Mouse (Mus musculus) adrenal gland, adult 2 months (tissue): ENCODE data around the gene Cutal. TPM values are rescaled to one million over a fixed set of nuclear protein-coding genes. Genes with fewer than 3 reads are reported as not detected.

ENCODE experiments used
- DNase-seq: peaks from one replicate; pipeline ENCODE4 v3.0.0; 2021
- polyA plus RNA-seq: library from polyadenylated mRNA; depleted of rRNA; stranded (reverse); fragments of >200 nt; gene quantifications from 2 replicates; pipeline ENCODE4 v1.2.3, GENCODE M21; 2012; rRNA removed
- total RNA-seq, 2 experiments: library from RNA; stranded (reverse); gene quantifications; 2 replicates each; pipeline ENCODE4 v1.2.3; 2021

Cutal gene
- total and polyA plus RNA-seq, 3 experiments: 0.40 to 2.5 (median 0.48) TPM

DNA sequence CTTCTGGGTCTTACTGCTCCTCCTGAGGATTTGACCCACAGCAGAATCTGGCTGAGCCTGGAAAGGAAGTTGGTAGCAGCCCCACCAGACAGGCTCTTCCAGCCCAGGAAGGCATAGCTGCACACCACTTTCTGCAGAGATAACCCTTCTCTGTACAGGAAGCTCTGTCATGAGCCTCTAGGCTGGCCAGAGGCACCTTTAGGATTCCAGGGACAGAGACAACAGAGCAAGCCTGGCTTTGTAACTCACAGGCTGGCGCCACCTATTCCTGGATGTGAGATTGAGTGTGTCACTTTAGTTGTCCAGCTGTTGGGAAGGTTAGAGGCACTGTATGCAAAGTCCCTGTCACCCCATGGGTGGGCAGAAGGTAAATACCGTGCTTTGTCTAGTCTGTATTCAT is 40.9 kb downstream of the Cutal start:
- DNase-seq: no peak

DNA sequence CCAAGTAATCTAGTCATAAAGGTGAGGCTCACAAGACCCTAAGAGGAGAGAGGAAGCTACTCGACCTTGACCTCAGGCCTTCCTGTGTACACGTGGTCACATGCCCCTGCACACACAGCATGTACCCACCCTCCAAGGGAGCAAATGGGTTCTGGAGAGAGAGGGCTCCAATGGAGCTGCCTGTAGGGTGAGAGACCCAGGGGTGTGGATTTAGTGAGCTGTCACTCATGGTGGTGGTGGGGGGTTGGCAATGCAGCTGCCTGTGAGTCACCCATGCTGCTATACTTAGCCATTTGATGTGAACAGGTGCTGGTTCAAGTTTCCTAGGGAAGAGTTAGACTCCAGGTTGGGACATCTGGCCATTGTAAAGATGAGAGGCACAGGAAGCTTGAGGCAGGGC is 45.9 kb downstream of the Cutal start:
- no peak for DNase-seq

DNA sequence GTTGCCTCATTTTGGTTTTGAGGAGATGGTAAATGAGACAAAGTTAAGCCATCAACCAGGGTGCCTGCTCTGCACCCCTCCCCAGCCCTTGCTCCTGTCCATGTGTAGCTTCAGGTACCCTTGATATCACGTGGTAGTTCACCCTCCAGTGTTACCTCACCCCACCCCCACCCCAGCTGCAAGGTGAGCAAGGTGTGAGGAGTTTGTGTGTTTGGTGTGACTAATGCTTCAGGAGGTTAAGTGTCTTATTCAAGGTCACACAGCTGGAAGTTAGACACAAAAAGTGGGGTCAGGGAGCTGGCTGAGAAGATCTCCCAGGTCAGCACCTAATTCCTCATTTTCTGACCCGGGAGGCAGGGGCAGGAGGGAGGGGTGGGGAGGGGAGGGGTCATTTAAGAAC is 48.5 kb downstream of the Cutal start:
- no peak for DNase-seq

DNA sequence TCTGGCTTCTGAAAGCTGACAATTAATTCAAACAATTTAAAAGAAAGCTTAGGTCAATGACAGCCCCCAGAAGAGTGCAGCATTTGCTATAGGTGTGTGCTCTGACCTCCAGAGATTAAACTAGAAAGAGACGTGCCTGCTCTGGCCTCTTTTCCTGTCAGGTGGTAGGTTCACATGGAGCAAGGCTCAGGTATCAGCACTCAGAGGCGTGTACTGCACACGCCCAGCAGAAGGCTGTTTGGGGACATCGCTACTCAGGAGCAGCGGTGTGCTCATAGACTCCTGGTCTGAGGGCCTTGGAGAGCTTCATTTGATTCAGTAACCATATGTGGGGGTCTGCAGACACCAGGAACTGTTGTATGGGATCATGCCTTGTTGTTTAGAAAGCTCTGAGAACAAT is 53.1 kb downstream of the Cutal start:
- no peak for DNase-seq

DNA sequence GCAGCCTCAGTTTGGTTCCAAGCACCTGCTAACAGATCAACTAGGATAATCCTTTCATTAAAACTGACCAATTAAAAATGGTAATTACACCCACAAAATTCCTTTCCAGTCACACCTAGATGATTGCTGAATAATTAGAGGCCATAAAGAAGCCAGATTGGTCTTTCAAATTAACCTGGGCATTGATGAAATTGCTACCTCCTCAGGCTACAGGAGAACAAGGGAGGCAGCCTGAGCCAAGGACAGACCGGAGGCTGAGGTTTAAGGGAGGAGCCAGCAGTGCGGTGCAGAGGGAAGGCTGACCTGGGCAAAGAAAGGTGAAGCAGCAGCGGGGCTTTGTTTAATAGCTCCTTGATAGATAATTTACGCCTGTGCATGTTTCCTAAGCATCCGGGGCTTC is 63.3 kb downstream of the Cutal start:
- DNase-seq: no peak

DNA sequence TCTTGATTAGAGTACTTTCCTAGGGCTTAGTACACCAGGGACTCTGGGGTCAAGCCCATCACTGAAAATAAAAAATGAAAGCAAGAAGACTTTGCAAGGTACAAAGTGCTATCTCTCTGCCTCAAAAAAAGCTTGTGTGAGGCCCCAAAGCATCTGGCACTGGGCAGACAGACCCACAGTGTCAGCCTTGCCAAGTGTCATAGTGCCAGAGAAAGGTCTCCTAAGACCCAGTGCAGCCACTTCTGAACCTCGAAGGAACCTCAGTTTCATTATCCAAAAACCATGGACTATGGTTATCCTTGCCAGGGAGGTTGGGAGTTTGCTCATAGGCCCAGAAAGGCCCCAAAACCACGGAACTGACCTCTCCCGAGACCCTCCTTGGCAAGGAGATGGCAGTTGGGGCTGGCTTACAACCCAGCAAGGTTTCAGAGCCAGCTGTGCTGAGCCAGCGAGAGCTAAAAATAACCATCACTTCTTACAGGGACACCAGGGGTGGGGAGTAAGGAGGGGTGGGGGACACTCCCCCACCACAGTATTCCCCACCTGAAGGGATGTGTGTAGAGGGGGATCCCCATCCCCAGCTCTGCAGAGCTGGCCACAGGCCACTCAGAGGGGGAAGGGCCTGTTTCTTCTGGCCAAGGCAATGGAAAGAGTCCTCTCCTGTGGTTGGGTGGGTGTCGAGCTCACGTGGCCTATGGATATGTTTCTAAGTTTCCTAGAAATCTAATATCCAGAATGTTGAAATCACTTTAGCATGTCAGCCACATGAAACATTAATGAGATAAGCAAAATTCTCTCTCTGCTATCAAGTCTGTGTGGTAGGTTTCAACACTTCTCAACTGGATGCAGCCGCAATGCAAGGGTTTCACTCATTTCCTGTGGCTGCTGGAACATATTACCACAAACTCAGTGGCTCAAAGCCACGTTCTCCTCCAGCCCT is 64.3 kb downstream of the Cutal start:
- peak; percentile 43 for DNase-seq

DNA sequence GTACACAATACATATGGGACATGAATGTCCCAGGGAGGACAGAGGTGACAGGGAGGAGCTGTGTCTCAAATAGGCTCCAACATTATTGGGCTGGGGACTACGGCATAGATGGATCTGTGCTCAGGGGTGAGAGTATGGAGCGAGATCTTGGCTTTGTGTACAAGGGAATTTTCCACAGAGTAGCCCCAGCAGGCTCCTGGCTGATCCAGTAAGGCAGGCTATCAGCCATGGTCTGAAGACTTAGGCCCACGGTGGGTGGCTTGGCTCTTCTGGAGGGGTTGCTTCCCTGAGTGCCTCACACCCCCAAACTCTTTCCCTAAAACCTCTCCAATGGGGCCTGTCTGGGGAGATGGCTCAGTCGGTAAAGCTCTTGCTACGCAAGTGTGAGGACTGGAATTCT is 66.0 kb downstream of the Cutal start:
- DNase-seq: no peak

DNA sequence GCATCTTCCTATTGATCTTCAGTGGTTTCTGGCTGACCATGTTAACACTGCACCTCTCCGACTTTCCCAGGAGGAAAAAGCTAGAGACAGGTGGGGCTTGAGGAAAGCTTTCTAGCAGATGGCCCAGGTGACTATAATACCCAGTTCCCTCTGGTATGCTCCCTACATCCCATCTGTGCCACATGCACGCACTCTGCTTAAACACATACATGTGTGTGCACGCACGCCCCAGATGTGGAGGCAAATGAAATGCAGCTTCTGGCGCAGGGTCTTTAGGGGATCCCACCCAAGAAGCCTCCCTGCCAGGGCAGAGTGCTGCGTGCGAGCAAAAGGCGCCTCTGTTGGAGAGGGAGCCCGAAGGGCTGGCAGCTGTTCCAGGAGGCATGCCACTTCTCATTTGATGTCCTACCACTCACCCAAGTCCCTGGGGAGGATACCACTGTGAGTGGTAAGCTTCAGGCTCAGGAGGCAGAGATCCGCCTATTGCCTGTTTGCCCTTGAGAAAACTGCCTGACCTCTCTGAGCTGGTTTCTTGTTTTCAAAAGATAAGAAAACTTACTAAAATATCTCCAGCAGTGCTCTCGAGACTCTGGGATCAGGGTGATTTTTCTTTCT is 67.0 kb downstream of the Cutal start:
- no peak for DNase-seq

Other genes starting within 250 kb of the Cutal start
- gene Gapvd1, start 119.2 kb upstream of the Cutal start, total RNA-seq: 10 to 100 TPM; 47.7 to 64.7 TPM
- gene Gapvd1, start 119.2 kb upstream of the Cutal start, polyA plus RNA-seq: 7.6 and 9.1 TPM in 2 replicates
- 100 to 1,000 TPM; 501 to 605 TPM for gene Hspa5, start 102.4 kb upstream of the Cutal start, total RNA-seq
- 869 and 995 TPM in 2 replicates for gene Hspa5, start 102.4 kb upstream of the Cutal start, polyA plus RNA-seq
- 10 to 100 TPM; 25.0 to 28.3 TPM for gene Rabepk, start 74.5 kb upstream of the Cutal start, total RNA-seq
- 27.1 and 32.6 TPM in 2 replicates for gene Rabepk, start 74.5 kb upstream of the Cutal start, polyA plus RNA-seq
- gene Fbxw2, start 48.1 kb upstream of the Cutal start, total RNA-seq: 10 to 100 TPM; 58.1 to 70.1 TPM
- 29.3 and 30.9 TPM in 2 replicates for gene Fbxw2, start 48.1 kb upstream of the Cutal start, polyA plus RNA-seq
- not detected for gene Gm34653, start 41.4 kb upstream of the Cutal start, total RNA-seq
- not detected in 2 replicates for gene Gm34653, start 41.4 kb upstream of the Cutal start, polyA plus RNA-seq
- gene Psmd5, start 572 bp downstream of the Cutal start, total RNA-seq: 10 to 100 TPM; 38.0 to 44.3 TPM
- 5.9 and 6.7 TPM in 2 replicates for gene Psmd5, start 572 bp downstream of the Cutal start, polyA plus RNA-seq
- 1 to 10 TPM; 1.2 to 1.7 TPM for gene Phf19, start 39.6 kb downstream of the Cutal start, total RNA-seq
- 1.1 and 1.5 TPM in 2 replicates for gene Phf19, start 39.6 kb downstream of the Cutal start, polyA plus RNA-seq
- gene Traf1, start 87.4 kb downstream of the Cutal start, total RNA-seq: 1 to 10 TPM; 3.3 to 3.7 TPM
- gene Traf1, start 87.4 kb downstream of the Cutal start, polyA plus RNA-seq: 2.0 and 2.4 TPM in 2 replicates
- 1 to 10 TPM in 1 of 2 experiments, not detected in 1; 1.0 TPM for gene Hc, start 187.0 kb downstream of the Cutal start, total RNA-seq
- gene Hc, start 187.0 kb downstream of the Cutal start, polyA plus RNA-seq: 0.03 TPM in 1 of 2 replicates, not detected in the other
- 1 to 10 TPM in 1 of 2 experiments, under 1 TPM in 1; 0.62 to 1.4 TPM for gene AI182371, start 227.1 kb downstream of the Cutal start, total RNA-seq
- gene AI182371, start 227.1 kb downstream of the Cutal start, polyA plus RNA-seq: 0.11 TPM in 1 of 2 replicates, not detected in the other
- gene Cntrl, start 235.1 kb downstream of the Cutal start, total RNA-seq: 10 to 100 TPM; 11.6 to 14.7 TPM
- gene Cntrl, start 235.1 kb downstream of the Cutal start, polyA plus RNA-seq: 6.0 and 7.8 TPM in 2 replicates